Mouse (Mus musculus): ENCODE data around the gene Dnaaf2.
"Not testable (repeated sequence)": the region's sequence is repeated elsewhere in the genome, so short reads cannot be mapped to it uniquely, and the experiment has no call there.

The Dnaaf2 gene

GRCm38 (mm10) chr12:69163586-69163985 lies 34.6 kb downstream of the Dnaaf2 start:
- DNase-seq = not testable (repeated sequence)

- peak; percentile 34 for DNase-seq
Measured at GRCm38 (mm10) chr12:69160677-69161076, 37.6 kb downstream of the Dnaaf2 start.

- DNase-seq = no peak
Measured at GRCm38 (mm10) chr12:69159578-69159940, 38.7 kb downstream of the Dnaaf2 start.

GRCm38 (mm10) chr12:69158765-69159577 lies 39.3 kb downstream of the Dnaaf2 start, which contains the start of gene Rps29:
Gene Rps29 (minus strand): TSS chr12:69159186.
- DNase-seq = peak; percentile 99

- DNase-seq = no peak
Measured at GRCm38 (mm10) chr12:69158366-69158764, 39.9 kb downstream of the Dnaaf2 start.

GRCm38 (mm10) chr12:69157107-69157506 lies 41.1 kb downstream of the Dnaaf2 start:
- no peak for DNase-seq

GRCm38 (mm10) chr12:69156436-69156835 lies 41.8 kb downstream of the Dnaaf2 start:
- DNase-seq = no peak

- no peak for DNase-seq
Measured at GRCm38 (mm10) chr12:69155923-69156322, 42.3 kb downstream of the Dnaaf2 start.

GRCm38 (mm10) chr12:69150049-69150448 lies 48.2 kb downstream of the Dnaaf2 start:
- no peak for DNase-seq

- DNase-seq = no peak
Measured at GRCm38 (mm10) chr12:69147166-69147735, 51.0 kb downstream of the Dnaaf2 start.

GRCm38 (mm10) chr12:69143460-69143859 lies 54.8 kb downstream of the Dnaaf2 start:
- DNase-seq = no peak

- DNase-seq = no peak
Measured at GRCm38 (mm10) chr12:69139841-69140240, 58.4 kb downstream of the Dnaaf2 start.

- no peak for DNase-seq
Measured at GRCm38 (mm10) chr12:69139201-69139600, 59.0 kb downstream of the Dnaaf2 start.
